Mouse (Mus musculus) embryonic facial prominence, embryonic 12.5 days (tissue): ENCODE data around the gene Ggcx. TPM values are rescaled to one million over a fixed set of nuclear protein-coding genes. Genes with fewer than 3 reads are reported as not detected.

Experiments used
- ATAC-seq: fragments of 200-750 bp; cut with Nextera tagmentation; 2 replicates; pipeline ENCODE4 v1.8.0; 2017; ENCODE audit not compliant: insufficient number of reproducible peaks, insufficient read depth, low FRiP score, low TSS enrichment
- H3K27ac ChIP-seq: fragments of 300-500 bp; sonication (generic); 2 replicates; pipeline ENCODE4 v1.5.1; 2016; ENCODE audit warnings: mild to moderate bottlenecking
- H3K27me3 ChIP-seq: fragments of 300-500 bp; sonication (generic); 2 replicates; pipeline ENCODE4 v1.6.1; 2016; ENCODE audit warnings: mild to moderate bottlenecking, moderate library complexity
- H3K36me3 ChIP-seq: fragments of 300-500 bp; sonication (generic); 2 replicates; pipeline ENCODE4 v1.6.1; 2016; ENCODE audit warnings: mild to moderate bottlenecking
- H3K4me1 ChIP-seq: fragments of 300-500 bp; sonication (generic); 2 replicates; pipeline ENCODE4 v1.6.1; 2016
- H3K4me2 ChIP-seq: fragments of 300-500 bp; sonication (generic); replicated peaks from 2 replicates; pipeline ENCODE4 v1.6.1; 2016; ENCODE audit warnings: mild to moderate bottlenecking, moderate library complexity
- H3K4me3 ChIP-seq: fragments of 300-500 bp; sonication (generic); 2 replicates; pipeline ENCODE4 v1.5.1; 2016; ENCODE audit warnings: mild to moderate bottlenecking
- H3K9ac ChIP-seq: fragments of 300-500 bp; sonication (generic); 2 replicates; pipeline ENCODE4 v1.6.1; 2016; ENCODE audit warnings: mild to moderate bottlenecking, moderate library complexity
- H3K9me3 ChIP-seq: fragments of 300-500 bp; sonication (generic); 2 replicates; pipeline ENCODE4 v1.6.1; 2016; ENCODE audit warnings: mild to moderate bottlenecking, moderate library complexity
- WGBS: fragments of 180-500 bp; shearing (Covaris S2); methylation state at CpG from one replicate; pipeline ENCODE4 v1.1.7; 2016; 5-methylcytosine and 5-hydroxymethylcytosine counted together
- polyA plus RNA-seq: library from polyadenylated mRNA; unstranded; fragments of >200 nt; fragmentation: Nextera tagmentation; extraction: Ambion mirVana; gene quantifications from 2 replicates; pipeline ENCODE4 v1.2.1, GENCODE M21; 2016

Gene Ggcx
- polyA plus RNA-seq, 1 experiment from 2014 or later = 34.4 TPM

GRCm38 (mm10) chr6:72409567-72409966 lies 4.5 kb upstream of the Ggcx start:
- ATAC-seq = no peak
- Histone ChIP-seq H3K9me3 (no peaks in the 10 kb centered on the region), H3K4me1 (peaks cover 4% of the 10 kb centered on the region; the same call in 1 of the 2 replicates), H3K4me3 (no peak overlapping the region), H3K4me2 (no peak overlapping the region), H3K27ac (no peak overlapping the region), H3K36me3 (no peaks in the 10 kb centered on the region), H3K9ac (no peak overlapping the region), H3K27me3 (no peaks in the 10 kb centered on the region)
- 19% methylated on average over 3 of the region's 3 CpGs for WGBS

DNA sequence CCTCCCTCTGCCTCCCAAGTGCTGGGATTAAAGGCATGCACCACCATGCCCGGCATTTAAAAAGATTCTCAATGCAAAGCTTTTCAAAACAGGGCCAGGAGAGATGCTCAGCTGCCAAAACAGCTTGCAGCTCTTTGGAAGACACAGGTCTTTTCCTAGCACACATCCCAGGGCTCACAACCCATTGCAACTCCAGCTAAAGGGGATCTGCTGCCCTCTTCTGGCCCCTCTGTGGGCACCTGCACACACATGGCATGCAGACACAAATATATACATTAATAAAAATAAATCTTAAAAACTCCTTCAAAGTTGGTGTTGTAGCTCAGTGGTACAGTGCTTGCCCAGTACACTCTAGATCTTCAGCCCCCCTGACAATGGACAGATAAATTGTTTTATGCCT lies 4.1 kb upstream of the Ggcx start:
- no peak overlapping the region for H3K27ac ChIP-seq
- H3K27me3 ChIP-seq = no peaks in the 10 kb centered on the region
- H3K4me3 ChIP-seq = no peak overlapping the region
- 37% methylated on average over 1 of the region's 1 CpGs for WGBS
- H3K36me3 ChIP-seq = no peaks in the 10 kb centered on the region
- no peaks in the 10 kb centered on the region for H3K9me3 ChIP-seq
- H3K9ac ChIP-seq = no peak overlapping the region
- no peak for ATAC-seq
- no peak overlapping the region for H3K4me2 ChIP-seq
- peaks cover 8% of the 10 kb centered on the region for H3K4me1 ChIP-seq

DNA sequence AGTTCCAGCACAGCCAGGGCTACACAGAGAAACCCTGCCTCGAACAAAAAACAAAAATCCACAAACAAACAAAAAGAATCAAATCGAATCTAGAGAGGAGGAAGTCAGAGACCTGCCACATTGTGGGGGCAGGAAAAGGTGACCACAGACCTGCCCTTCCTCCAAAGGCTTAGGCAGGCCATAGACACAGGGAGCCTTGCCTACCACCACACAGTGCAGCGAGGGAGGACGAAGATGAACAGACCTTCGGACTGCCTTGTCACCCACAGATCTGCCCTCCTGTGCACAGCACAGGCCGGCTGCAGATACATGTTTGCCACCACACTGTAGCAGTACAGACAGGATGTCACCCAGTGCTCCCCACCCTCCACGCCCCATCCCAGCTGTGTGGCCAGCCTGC lies 3.6 kb upstream of the Ggcx start:
- H3K36me3 ChIP-seq = no peaks in the 10 kb centered on the region
- WGBS = 84% methylated on average over 7 of the region's 7 CpGs
- ATAC-seq = no peak

DNA sequence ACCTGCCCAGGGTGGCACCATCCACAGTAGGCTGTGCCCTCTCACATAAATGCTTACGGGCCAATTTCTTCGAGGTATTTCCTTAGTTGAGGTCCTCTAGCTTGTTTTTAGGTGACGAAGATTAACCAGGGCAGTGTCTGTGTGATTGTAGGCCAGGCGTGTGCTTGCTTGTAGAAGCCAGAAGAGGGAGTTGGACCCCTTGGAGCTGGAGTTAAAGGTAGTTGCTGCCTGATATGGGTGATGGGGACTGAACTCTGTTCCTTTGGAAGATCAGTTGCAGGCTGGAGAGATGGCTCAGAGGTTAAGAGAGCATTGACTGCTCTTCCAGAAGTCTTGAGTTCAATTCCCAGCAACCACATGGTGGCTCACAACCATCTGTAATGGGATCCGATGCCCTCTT lies 1.1 kb downstream of the Ggcx start:
- H3K27ac ChIP-seq = no peak overlapping the region
- WGBS = 86% methylated on average over 5 of the region's 5 CpGs
- H3K4me1 ChIP-seq = peaks cover 17% of the 10 kb centered on the region
- ATAC-seq = no peak
- H3K9me3 ChIP-seq = no peaks in the 10 kb centered on the region
- peak overlapping the region; percentile 83 for H3K4me3 ChIP-seq
- H3K9ac ChIP-seq = 0 out of 2 replicates have a peak overlapping the region, but pooled peaks have one; percentile 81
- H3K36me3 ChIP-seq = peaks cover 28% of the 10 kb centered on the region
- no peaks in the 10 kb centered on the region for H3K27me3 ChIP-seq
- H3K4me2 ChIP-seq = peak overlapping the region; percentile 67

More for the DNA sequence above, 3.6 kb upstream of the Ggcx start:
- Histone ChIP-seq H3K9me3 (no peaks in the 10 kb centered on the region), H3K27me3 (no peaks in the 10 kb centered on the region), H3K9ac (no peak overlapping the region), H3K27ac (no peak overlapping the region), H3K4me2 (no peak overlapping the region), H3K4me3 (no peak overlapping the region), H3K4me1 (peaks cover 12% of the 10 kb centered on the region)

- Histone ChIP-seq H3K9ac (no peak overlapping the region), H3K4me1 (peaks cover 17% of the 10 kb centered on the region), H3K4me2 (no peak overlapping the region), H3K36me3 (peaks cover 38% of the 10 kb centered on the region), H3K27ac (no peak overlapping the region), H3K27me3 (no peaks in the 10 kb centered on the region), H3K4me3 (no peak overlapping the region), H3K9me3 (no peaks in the 10 kb centered on the region)
- ATAC-seq = no peak
- 86% methylated on average over 7 of the region's 7 CpGs for WGBS
Observed at GRCm38 (mm10) chr6:72415964-72416772, 2.1 kb downstream of the Ggcx start.

GRCm38 (mm10) chr6:72418279-72418678 lies 4.2 kb downstream of the Ggcx start:
- Histone ChIP-seq H3K36me3 (peaks cover 55% of the 10 kb centered on the region), H3K4me2 (no peak overlapping the region), H3K9ac (no peak overlapping the region), H3K4me3 (no peak overlapping the region), H3K4me1 (peaks cover 17% of the 10 kb centered on the region), H3K9me3 (no peaks in the 10 kb centered on the region), H3K27me3 (no peaks in the 10 kb centered on the region), H3K27ac (no peak overlapping the region)
- ATAC-seq = no peak
- WGBS = 89% methylated on average over 4 of the region's 4 CpGs

DNA sequence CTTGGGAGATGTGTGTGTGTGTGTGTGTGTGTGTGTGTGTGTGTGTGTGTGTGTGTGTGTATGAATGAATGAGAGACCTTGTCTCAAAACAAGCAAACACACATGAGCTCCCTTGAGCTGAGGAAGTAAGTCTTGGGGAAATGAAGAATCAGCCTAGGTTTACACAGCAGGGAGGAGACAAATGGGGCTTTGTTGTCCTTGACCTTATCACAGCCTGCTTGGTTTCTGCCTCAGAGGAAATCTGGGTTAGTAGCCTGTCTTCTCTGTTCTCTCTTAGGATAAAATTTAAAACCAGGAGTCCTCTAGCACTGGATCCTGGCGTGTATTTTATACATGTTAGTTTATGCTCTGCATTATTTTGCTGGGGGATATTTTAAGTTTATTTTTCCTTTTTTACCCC lies 5.7 kb downstream of the Ggcx start:
- no peak for ATAC-seq
- Histone ChIP-seq H3K9me3 (no peaks in the 10 kb centered on the region), H3K4me1 (peaks cover 11% of the 10 kb centered on the region), H3K27me3 (no peaks in the 10 kb centered on the region), H3K27ac (no peak overlapping the region), H3K4me3 (no peak overlapping the region), H3K9ac (no peak overlapping the region), H3K4me2 (no peak overlapping the region), H3K36me3 (peaks cover 70% of the 10 kb centered on the region)
- 64% methylated on average over 1 of the region's 1 CpGs for WGBS

GRCm38 (mm10) chr6:72420901-72421300 lies 6.8 kb downstream of the Ggcx start:
- no peak for ATAC-seq
- Histone ChIP-seq H3K9ac (no peak overlapping the region), H3K4me1 (0 out of 2 replicates have a peak, but pooled peaks cover 5% of the 10 kb centered on the region), H3K4me3 (no peak overlapping the region), H3K36me3 (peaks cover 81% of the 10 kb centered on the region), H3K27ac (no peak overlapping the region), H3K9me3 (no peaks in the 10 kb centered on the region), H3K27me3 (no peaks in the 10 kb centered on the region), H3K4me2 (no peak overlapping the region)
- WGBS = 93% methylated on average over 10 of the region's 10 CpGs

GRCm38 (mm10) chr6:72425646-72426045 lies 11.5 kb downstream of the Ggcx start:
- Histone ChIP-seq H3K27ac (no peak overlapping the region), H3K36me3 (peaks cover 70% of the 10 kb centered on the region), H3K9ac (no peak overlapping the region), H3K9me3 (no peaks in the 10 kb centered on the region), H3K27me3 (no peaks in the 10 kb centered on the region), H3K4me3 (no peak overlapping the region), H3K4me1 (no peaks in the 10 kb centered on the region), H3K4me2 (no peak overlapping the region)
- ATAC-seq = no peak
- 95% methylated on average over 11 of the region's 11 CpGs for WGBS

DNA sequence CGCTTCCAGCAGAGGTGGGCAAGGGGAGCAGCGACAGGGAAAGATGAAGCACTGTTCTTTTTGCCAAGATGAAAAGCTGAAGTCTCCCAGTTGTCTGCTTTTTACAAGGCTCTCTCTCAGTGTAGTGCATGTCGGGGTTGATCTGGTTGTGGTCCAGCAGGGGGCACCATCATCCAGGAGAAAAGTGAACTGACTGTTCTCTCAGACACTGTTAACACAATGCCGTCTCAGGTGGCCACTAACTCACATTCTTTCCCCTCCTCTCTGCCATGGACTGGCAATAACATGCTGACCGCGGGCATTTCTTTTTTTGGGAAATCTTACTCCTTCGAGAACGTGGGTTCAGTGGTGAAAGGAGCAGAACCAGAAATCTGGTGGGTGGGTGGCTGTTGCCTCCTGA lies 13.9 kb downstream of the Ggcx start:
- H3K9me3 ChIP-seq = no peaks in the 10 kb centered on the region
- H3K9ac ChIP-seq = no peak overlapping the region
- 28% methylated on average over 8 of the region's 8 CpGs for WGBS
- no peak for ATAC-seq
- H3K27ac ChIP-seq = no peak overlapping the region
- H3K4me3 ChIP-seq = no peak overlapping the region
- no peaks in the 10 kb centered on the region for H3K4me1 ChIP-seq
- H3K36me3 ChIP-seq = peaks cover 69% of the 10 kb centered on the region
- no peaks in the 10 kb centered on the region for H3K27me3 ChIP-seq
- no peak overlapping the region for H3K4me2 ChIP-seq

- Histone ChIP-seq H3K4me2 (no peak overlapping the region), H3K27me3 (no peaks in the 10 kb centered on the region), H3K4me3 (no peak overlapping the region), H3K36me3 (peaks cover 65% of the 10 kb centered on the region), H3K9me3 (no peaks in the 10 kb centered on the region), H3K4me1 (no peaks in the 10 kb centered on the region), H3K9ac (no peak overlapping the region), H3K27ac (no peak overlapping the region)
- no peak for ATAC-seq
- WGBS = 90% methylated on average over 21 of the region's 21 CpGs
Observed at GRCm38 (mm10) chr6:72429061-72429842, 15.1 kb downstream of the Ggcx start.
